Mouse (Mus musculus) 3134 (cell line): Measurements from ENCODE around the gene Lztr1.

Experiments used
- DNase-seq: peaks from one replicate; pipeline ENCODE4 v3.0.0-alpha.2; 2011; ENCODE audit warnings: low spot score; ENCODE audit not compliant: insufficient read length; ENCODE audit errors: extremely low read depth

Lztr1 gene

GRCm38 (mm10) chr16:17508546-17509239 lies at the start of gene Lztr1:
TSS of gene Lztr1 (plus strand) at chr16:17508688.
- DNase-seq: peak; percentile 95

GRCm38 (mm10) chr16:17460254-17460653 lies 48.2 kb upstream of the Lztr1 start:
- no peak for DNase-seq

DNA sequence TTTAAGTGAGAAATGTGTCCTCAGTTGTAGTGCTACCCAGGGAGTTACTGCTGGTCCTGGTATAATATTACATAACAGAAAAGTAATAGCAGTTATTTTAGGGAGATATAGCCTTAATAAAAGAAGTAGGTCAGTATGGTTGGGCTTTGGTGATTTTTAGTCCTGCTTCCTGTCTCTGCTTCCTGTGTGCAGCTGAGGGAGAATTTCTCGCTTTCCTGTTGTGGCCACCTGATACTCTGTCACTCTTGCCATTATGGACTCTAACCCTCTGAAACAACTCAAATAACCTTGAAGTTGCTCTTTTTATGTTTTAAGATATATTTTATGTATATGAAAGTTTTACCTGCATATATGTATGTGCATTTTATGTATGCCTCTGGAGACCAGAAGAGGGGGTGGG lies 46.9 kb upstream of the Lztr1 start:
- no peak for DNase-seq

DNA sequence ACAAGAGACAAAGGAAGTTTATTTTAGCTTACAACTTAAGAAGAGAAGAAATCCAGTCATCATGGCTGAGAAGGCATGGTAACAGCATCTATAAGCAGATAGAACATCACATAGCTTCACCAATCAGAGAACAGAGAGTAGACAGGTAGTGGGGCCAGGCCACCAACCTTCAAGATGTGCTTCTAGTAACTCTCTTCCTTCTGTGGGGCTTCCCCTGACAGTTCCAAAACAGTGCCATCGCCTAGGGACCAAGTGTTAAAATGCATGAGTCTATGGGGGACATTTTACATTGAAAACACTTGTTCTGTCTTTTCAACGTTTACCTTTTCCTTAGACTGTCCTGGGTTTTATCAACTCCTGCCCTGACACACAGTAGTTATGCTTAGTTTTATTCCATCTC lies 45.3 kb upstream of the Lztr1 start:
- DNase-seq: no peak

- DNase-seq: no peak
Observed at GRCm38 (mm10) chr16:17466875-17467663, 41.4 kb upstream of the Lztr1 start.

GRCm38 (mm10) chr16:17472498-17472897 lies 36.0 kb upstream of the Lztr1 start:
- DNase-seq: no peak

GRCm38 (mm10) chr16:17474091-17474490 lies 34.4 kb upstream of the Lztr1 start:
- DNase-seq: no peak

- no peak for DNase-seq
Observed at GRCm38 (mm10) chr16:17474761-17475160, 33.7 kb upstream of the Lztr1 start.

GRCm38 (mm10) chr16:17475326-17475725 lies 33.2 kb upstream of the Lztr1 start:
- no peak for DNase-seq

- no peak for DNase-seq
Observed at GRCm38 (mm10) chr16:17478331-17478943, 30.1 kb upstream of the Lztr1 start.

GRCm38 (mm10) chr16:17481465-17481864 lies 27.0 kb upstream of the Lztr1 start:
- no peak for DNase-seq

DNA sequence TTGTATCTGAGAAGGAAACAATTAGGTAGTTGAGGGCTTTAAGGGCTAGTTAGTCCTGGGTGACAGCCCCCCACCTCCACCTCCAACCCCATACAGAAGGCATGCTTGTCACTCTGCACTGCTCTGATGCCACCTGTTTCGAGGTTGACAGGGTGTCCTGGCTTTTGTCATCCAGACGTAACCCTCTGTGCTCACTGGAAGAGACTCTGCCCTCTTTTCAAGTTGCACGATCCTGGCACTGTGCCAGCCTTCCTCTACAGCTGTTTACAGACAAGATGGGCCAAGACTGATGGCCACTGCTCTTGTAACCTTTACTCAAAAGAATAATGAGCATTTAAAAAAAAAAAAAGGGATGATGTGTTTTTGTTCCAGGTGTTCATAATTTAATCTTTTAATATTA lies 22.0 kb upstream of the Lztr1 start:
- no peak for DNase-seq

GRCm38 (mm10) chr16:17488478-17489468 lies 19.7 kb upstream of the Lztr1 start:
- DNase-seq: no peak

DNA sequence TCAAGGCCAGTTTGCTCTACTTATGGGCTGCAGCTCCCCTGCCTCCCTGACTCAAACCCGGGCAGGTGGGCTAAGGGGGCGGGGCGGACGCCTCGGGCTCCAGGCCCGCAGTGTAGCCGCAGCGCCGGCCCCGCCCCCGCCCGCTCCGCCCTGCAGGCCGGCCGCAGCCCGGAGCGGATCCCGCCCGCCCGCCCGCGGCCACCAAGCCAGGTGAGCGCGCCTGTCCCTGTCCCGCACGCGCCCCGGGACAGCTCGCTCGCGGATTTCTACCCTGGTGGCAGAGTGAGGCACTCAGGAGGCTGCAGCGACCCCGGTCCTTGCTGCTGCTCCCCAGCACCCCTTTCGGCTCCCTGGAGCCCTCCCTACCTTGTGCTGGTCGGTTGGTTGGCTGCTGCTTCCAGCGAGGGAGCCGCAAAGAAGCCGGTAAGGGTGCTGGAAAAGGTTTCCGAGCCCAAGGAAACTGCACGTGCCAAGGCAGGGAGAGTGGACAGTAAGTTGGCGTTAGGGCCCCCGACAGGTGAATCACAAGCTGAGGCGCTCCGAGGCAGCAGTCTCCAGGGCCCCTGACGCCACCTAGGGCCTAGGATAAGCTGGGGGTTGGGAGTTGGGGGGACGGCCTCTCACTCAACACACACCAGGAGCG lies 18.9 kb upstream of the Lztr1 start, which contains the start of gene Aifm3:
TSS of gene Aifm3 (plus strand) at position 143 of the 643 bp plus-strand sequence.
- no peak for DNase-seq

- DNase-seq: no peak
Observed at GRCm38 (mm10) chr16:17491154-17491553, 17.3 kb upstream of the Lztr1 start.

DNA sequence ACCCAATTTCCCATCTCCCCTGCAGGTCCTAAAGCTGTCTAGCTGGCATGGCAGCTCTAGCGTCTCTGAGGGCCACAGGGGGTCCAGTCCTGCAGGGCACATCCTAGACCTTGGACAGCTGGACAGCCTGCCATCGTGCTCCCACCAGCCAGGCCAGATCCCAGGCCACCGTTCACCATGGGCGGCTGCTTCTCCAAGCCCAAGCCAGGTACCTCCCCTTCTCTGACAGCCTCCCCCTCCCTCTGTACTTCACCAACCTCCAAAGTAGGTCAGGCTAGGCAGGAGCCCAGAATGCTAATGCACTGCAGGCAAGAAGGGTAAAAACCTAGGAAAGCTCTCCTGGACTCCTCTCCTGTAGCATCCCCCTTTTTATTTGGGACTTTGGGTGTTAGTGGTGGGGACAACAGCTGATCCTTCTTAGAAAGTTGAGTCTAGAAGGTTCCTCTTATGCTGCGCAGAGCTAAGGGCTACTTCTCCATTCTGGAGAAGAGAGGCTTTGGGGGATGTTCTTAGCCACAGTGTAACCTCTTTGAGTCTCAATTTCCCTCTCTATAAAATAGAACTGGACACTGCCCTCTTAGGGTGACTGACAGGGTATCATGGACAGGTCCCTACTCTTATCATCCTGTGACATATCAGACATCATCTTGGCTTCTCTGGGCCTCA lies 16.5 kb upstream of the Lztr1 start:
- DNase-seq: no peak

DNA sequence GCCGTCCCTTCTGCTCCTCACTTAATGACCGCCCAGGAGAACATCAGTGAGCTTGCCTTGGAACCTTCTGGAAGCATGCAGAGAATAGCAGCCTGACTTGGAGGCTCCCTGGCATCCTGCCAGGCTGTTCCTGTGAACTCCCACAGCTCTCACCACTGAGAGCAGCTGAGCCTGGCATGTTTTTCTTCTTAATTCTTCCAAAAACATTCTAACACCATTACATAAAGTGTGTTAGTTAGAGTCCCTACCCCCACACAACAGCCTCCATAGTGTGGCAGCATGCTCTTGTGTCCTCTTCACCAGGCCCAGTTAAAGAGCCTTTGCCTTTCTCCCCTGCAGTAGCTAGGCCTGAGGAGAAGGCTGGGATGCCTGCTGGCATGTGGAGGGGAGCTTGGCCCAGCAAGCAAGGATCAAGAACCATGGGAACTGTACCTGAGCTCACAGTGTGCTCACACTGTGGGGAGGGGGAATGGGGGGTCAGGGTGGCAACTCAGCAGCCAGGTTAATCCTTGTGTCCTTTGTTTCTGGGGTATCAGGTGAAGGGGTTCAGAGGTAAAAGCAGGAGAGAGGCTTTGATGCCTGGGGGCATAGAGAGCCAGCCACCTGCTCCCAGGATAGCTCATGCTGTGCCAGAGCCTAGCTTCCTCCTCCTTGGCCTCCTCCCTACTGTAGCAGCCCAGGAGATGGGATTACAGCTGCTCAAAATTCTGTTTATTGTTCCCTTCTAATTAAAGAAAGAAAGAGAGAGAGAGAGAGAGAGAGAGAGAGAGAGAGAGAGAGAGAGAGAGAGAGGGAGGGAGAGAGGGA lies 11.8 kb upstream of the Lztr1 start:
- DNase-seq: no peak

DNA sequence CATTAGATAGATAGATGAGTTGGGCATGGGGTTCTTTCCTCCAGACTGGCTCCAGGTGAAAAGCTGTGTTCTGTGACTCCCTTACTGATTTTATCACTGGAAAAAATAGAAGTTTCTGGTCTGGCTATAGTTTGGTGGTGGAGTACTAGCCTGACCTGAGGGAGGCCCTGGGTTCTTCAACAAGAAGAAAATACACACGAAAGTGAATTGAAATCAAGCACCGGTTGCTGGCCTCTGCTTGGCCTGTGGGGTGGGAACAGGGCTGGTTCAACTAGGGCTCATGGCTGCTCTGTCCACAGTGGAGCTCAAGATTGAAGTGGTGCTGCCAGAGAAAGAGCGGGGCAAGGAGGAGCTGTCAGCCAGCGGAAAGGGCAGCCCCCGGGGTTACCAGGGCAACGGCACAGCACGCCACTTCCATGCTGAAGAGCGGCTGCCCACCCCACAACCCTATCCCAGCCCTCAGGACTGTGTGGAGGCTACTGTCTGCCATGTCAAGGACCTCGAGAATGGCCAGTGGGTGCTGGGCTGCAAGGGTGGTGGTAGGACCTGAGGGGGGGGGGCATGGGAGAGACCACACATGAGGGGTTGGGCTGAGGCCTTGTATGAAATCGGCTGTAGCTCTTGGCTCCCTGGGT lies 9.1 kb upstream of the Lztr1 start:
- no peak for DNase-seq
